Mouse (Mus musculus) B cell, adult 67 days (primary cell): ENCODE results near the gene Zar1l. TPM values are rescaled to one million over a fixed set of nuclear protein-coding genes. Genes with fewer than 3 reads are reported as not detected.

Source experiments
- total RNA-seq, 2 experiments: library from RNA; stranded (reverse); gene quantifications; 4 replicates each; pipeline ENCODE4 v1.2.4; 2023

The Zar1l gene
- total RNA-seq, result not detected

GRCm38 (mm10) chr5:150518064-150518463 is at the start of gene Zar1l:
Gene Zar1l (minus strand): TSS chr5:150518164.

GRCm38 (mm10) chr5:150521937-150522866 is 4.2 kb upstream of the Zar1l start, which contains the start of gene Brca2:
Gene Brca2 (plus strand): TSS chr5:150522630.

Other genes starting within 250 kb of the Zar1l start
- 10 to 100 TPM; 14.2 to 15.0 TPM for gene Brca2, start 4.5 kb upstream of the Zar1l start, total RNA-seq
- 100 to 1,000 TPM; 130 to 133 TPM for gene N4bp2l1, start 79.0 kb upstream of the Zar1l start, total RNA-seq
- gene N4bp2l2, start 148.0 kb upstream of the Zar1l start, total RNA-seq, result 100 to 1,000 TPM; 168 to 177 TPM
- 10 to 100 TPM; 57.6 to 63.1 TPM for gene Pds5b, start 155.6 kb upstream of the Zar1l start, total RNA-seq